Mouse (Mus musculus) left cerebral cortex, adult 2 months (tissue): Measurements from ENCODE around the gene Tifab. TPM values are rescaled to one million over a fixed set of nuclear protein-coding genes. Genes with fewer than 3 reads are reported as not detected.

Experiments
- DNase-seq, 2 experiments: peaks; one replicate each; pipeline ENCODE4 v3.0.0; 2021 to 2022; ENCODE audit warnings: low spot score in 2 of 2, mixed read lengths in 1 of 2; ENCODE audit errors: extremely low spot score in 1 of 2
- H3K27ac ChIP-seq: fragments of 200-600 bp; 2 replicates; pipeline ENCODE4 v1.8.1; 2022
- H3K4me3 ChIP-seq: fragments of 200-600 bp; 2 replicates; pipeline ENCODE4 v1.8.1; 2022
- CTCF ChIP-seq: fragments of 200-600 bp; IDR thresholded peaks from 2 replicates; pipeline ENCODE4 v1.8.1; 2022; ENCODE audit warnings: antibody characterized with exemption, mild to moderate bottlenecking, moderate library complexity
- intact Hi-C: fragments of 180-260 bp; cut with DNase I; formaldehyde crosslinking; loops from one replicate; pipeline ENCODE4 v1.15.1; 2025
- total RNA-seq, 2 experiments: library from RNA; stranded (reverse); gene quantifications; 2 replicates each; pipeline ENCODE4 v1.2.3; 2021

The Tifab gene
- total RNA-seq, 2 experiments from 2014 or later, result 1.7 to 2.0 TPM

DNA sequence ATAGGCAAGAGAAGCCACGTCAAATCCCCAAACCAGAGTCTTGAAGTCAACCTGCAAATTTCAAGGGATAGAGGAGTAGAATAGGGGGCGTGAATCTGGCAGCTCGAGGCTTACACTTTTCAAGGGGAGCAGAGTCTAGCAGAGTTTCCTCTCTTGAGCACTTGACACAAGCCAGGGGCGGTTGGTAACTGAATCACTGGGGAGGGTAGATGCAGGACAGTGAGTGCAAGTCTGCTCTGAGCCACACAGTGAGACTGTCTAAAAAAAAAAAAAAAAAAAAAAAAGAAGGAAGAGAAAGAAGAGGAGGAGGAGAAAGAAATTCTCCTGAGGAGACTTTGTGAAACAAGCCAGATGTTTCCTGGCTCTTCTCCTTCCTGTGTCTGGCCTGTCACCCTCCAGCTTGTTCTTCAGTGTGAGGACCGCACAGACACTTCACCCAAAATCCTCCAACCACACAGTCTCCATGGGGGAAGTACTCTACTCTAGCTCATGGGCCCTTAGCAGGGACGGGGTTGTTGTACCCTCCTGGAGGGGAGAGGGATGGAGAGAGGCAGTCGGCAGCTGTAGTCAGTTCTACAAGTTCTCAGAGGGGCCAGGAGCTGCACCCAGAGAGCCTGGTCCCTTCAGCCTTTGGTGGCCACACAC lies 5.7 kb downstream of the Tifab start:
- no peak for TF ChIP-seq CTCF
- DNase-seq, result no peak
- Histone ChIP-seq H3K4me3 (no peak overlapping the region), H3K27ac (peak overlapping the region; percentile 47; the same call in 1 of the 2 replicates)
- intact Hi-C loops, result no loop called here

- no peak for DNase-seq
- TF ChIP-seq CTCF, result no peak
- intact Hi-C loops, result no loop called here
- Histone ChIP-seq H3K4me3 (no peak overlapping the region), H3K27ac (peak overlapping the region; percentile 47; the same call in 1 of the 2 replicates)
These were observed 6.6 kb downstream of the Tifab start for GRCm38 (mm10) chr13:56172106-56172505.

DNA sequence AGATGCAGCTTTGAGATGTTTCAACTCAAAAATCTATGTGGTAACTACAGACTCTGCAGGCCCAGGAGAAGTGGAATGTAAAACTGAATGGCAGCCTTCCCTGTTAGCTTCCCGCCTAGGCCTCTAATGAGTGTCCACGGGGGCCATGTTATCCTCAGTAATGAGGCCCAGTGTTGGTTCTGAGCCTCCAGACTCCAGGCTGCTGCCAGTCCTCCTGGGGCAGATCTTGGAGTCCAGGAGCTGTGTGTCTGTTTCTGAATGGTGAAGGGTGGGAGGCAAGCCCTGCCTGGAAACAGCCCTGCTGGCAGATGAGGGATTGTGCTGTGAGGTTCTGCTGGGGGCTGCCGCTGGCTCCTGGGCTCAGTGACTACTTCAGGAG lies 10.3 kb downstream of the Tifab start:
- DNase-seq, result no peak
- intact Hi-C loops, result no loop called here
- TF ChIP-seq CTCF, result no peak
- no peak overlapping the region for H3K27ac ChIP-seq
- no peak overlapping the region for H3K4me3 ChIP-seq

GRCm38 (mm10) chr13:56167446-56168402 lies 11.0 kb downstream of the Tifab start:
- intact Hi-C loops, result no loop called here
- H3K4me3 ChIP-seq, result no peak overlapping the region
- H3K27ac ChIP-seq, result no peak overlapping the region
- no peak for DNase-seq
- peak; percentile 63 for TF ChIP-seq CTCF

- TF ChIP-seq CTCF, result no peak
- DNase-seq, result no peak
- intact Hi-C loops, result no loop called here
- no peak overlapping the region for H3K27ac ChIP-seq
- H3K4me3 ChIP-seq, result no peak overlapping the region
These were observed 13.1 kb downstream of the Tifab start for GRCm38 (mm10) chr13:56165561-56165960.

DNA sequence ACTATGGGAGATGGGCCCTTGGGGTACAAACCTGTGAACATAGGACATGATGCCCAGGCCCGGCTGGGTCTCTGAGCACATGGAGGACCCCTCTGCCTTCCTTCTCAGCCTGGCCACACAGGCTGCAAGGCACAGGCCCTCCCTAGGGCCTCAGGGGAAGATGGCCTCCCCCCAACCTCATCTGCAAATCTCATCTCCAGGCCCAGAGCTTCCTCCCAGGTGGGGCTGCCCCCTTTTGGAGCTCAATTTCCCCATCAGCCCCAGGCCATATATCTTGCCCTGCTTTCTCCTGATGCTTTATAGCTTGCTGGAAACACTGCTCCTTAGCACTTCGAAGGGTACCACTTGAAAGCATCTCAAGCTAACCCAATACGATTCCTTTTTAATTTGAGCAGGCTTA lies 14.3 kb downstream of the Tifab start:
- intact Hi-C loops, result no loop called here
- H3K4me3 ChIP-seq, result no peak overlapping the region
- no peak overlapping the region for H3K27ac ChIP-seq
- DNase-seq, result no peak
- no peak for TF ChIP-seq CTCF

DNA sequence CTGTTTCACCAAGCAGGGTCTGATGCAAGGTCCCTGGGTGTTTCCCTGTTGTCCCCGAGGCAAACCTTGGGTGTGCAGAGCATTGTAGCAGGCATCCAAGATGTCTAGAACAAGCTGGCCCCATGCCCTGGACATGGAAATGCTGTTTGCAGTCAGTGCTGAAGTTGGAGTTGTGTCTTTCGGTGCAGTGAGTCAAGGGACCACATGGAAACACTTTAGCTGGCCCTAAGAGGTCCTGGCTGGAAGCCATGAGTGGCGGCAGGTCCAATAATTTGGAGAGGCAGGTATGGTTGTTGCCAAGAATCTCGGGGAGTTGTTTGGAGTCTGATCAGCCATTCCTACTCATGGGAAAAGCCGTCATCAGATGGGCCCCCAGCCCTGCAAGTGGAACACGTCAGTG lies 14.9 kb downstream of the Tifab start:
- Histone ChIP-seq H3K4me3 (no peak overlapping the region), H3K27ac (no peak overlapping the region)
- DNase-seq, result no peak
- intact Hi-C loops, result no loop called here
- TF ChIP-seq CTCF, result no peak

DNA sequence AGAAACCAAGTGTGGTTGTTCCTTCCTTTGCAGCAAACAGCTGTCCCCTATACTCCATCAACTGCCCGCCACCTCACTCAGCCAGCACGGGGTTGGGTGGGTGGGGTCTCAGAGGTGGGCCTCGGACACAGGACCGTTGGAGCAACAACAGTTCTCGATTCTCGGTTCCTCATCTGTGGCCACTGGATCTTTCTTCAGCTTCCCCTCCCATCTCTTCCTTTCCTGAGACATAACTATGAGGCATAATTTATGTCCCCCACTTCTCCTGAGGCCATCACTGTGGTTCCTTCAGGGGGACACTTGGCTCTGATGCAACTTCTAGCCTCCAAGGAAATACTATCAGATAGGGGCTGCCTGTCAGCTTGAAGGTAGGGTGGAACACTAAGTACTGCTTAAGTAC lies 15.8 kb downstream of the Tifab start:
- Histone ChIP-seq H3K27ac (no peak overlapping the region), H3K4me3 (no peak overlapping the region)
- intact Hi-C loops, result no loop called here
- no peak for DNase-seq
- TF ChIP-seq CTCF, result no peak

- no peak for TF ChIP-seq CTCF
- DNase-seq, result no peak
- no peak overlapping the region for H3K4me3 ChIP-seq
- H3K27ac ChIP-seq, result no peak overlapping the region
- intact Hi-C loops, result no loop called here
These were observed 18.9 kb downstream of the Tifab start for GRCm38 (mm10) chr13:56159614-56160363.

DNA sequence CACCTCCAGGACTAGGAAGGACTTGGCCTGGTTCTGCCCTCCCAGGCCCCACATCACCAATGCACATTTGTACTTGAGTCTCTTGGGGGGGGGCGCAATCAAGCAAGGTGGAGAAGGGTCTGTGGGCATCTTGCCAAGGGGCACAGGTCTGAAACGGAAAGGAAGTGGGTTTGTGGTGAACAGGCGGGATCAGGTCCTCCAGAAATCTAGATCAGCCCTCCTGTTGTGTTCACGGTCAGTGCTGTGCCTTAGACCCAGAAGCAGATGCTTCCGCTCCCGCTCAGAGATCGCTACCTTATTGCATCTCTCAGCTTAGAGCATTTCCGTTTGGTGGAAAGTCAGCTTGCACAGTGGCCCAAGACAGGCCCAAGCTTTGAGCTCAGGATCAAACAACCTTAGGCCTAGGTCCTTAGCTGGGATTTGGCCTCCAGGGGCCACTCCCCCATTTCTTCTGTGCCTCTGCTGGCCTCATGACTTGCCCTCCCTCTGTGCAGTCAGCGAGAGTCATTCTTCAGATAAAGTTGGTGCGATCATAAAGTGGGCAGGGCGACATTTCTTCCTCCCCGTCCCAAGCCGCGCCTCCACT lies 19.6 kb downstream of the Tifab start:
- H3K4me3 ChIP-seq, result no peak overlapping the region
- no peak overlapping the region for H3K27ac ChIP-seq
- no peak for DNase-seq
- intact Hi-C loops, result no loop called here
- TF ChIP-seq CTCF, result no peak

- intact Hi-C loops, result no loop called here
- H3K4me3 ChIP-seq, result no peak overlapping the region
- no peak overlapping the region for H3K27ac ChIP-seq
- no peak for TF ChIP-seq CTCF
- DNase-seq, result no peak
These were observed 23.0 kb downstream of the Tifab start for GRCm38 (mm10) chr13:56155671-56156070.
